Comparison of ENCODE assay signal across 31 mouse cellular contexts in genomic region chr6:134539459-134539858, GRCm38 (mm10). TPM values are rescaled to one million over a fixed set of nuclear protein-coding genes. Genes with fewer than 3 reads are reported as not detected.
A peak's percentile ranks its signal among the peaks of the same experiment; 100 is the strongest.
DNase-seq lines count a peak whose midpoint lies in the region; ATAC-seq and TF ChIP-seq lines count a peak whose summit lies in the region.
"Had no signal": no experiment of that assay in that cellular context is flagged by ENCODE, and none has a peak within 500 bp of the region (broad histone marks: within the 10 kb centered on the region; RNA-seq: fewer than 3 reads in every experiment).

No protein-coding gene starts in this region.

- TF ChIP-seq CTCF in liver, adult 2 months (IDR thresholded peaks at IDR 0.05; ENCODE audit: low read depth, low read length), result no peak

- no peaks in the 10 kb centered on the region for H3K9me3 ChIP-seq in liver, embryonic 15.5 days (replicated peaks)
- H3K9me3 ChIP-seq: hindbrain, embryonic 15.5 days; kidney, embryonic 15.5 days; limb, embryonic 13.5 days; midbrain, embryonic 12.5 days; neural tube, embryonic 15.5 days had no signal

- no peak overlapping the region for H3K27ac ChIP-seq in liver, adult 2 months (replicated peaks; ENCODE audit: insufficient read depth, low read depth, low read length)
- H3K27ac ChIP-seq in liver, embryonic 15.5 days (replicated peaks), result 0 out of 2 replicates have a peak overlapping the region, but pooled peaks have one; percentile 6
- H3K27ac ChIP-seq: gastrocnemius, adult 2 months; hindbrain, embryonic 10.5 days; hindbrain, embryonic 15.5 days; kidney, embryonic 15.5 days; left cerebral cortex, adult 2 months; limb, embryonic 13.5 days; midbrain, embryonic 12.5 days; neural tube, embryonic 15.5 days; stomach, postnatal 0 days had no signal

- WGBS in liver, adult 2 months, result 70% methylated on average over 3 of the region's 3 CpGs
- 26% methylated on average over 3 of the region's 3 CpGs for WGBS in liver, embryonic 15.5 days (ENCODE audit: insufficient replicate concordance)

- no peak overlapping the region for H3K4me3 ChIP-seq in liver, adult 2 months (ENCODE audit: insufficient read depth, low read depth, low read length)
- no peak overlapping the region for H3K4me3 ChIP-seq in liver, embryonic 15.5 days (replicated peaks)
- H3K4me3 ChIP-seq: gastrocnemius, adult 2 months; hindbrain, embryonic 10.5 days; hindbrain, embryonic 15.5 days; kidney, embryonic 15.5 days; left cerebral cortex, adult 2 months; limb, embryonic 13.5 days; midbrain, embryonic 12.5 days; neural tube, embryonic 15.5 days had no signal

- DNase-seq in liver, adult 2 months (ENCODE audit: extremely low read depth, low read depth, low spot score), result peak; percentile 31
- no peak for DNase-seq in liver
- peak; percentile 20 for DNase-seq in skeletal muscle tissue, adult 2 months (ENCODE audit: low read depth, low spot score)
- DNase-seq in heart, adult 8-10 months (ENCODE audit: low spot score), result no peak
- no peak for DNase-seq in adrenal gland, adult 8-10 months
- no peak for DNase-seq in urinary bladder, postnatal 25 days (ENCODE audit: low spot score)
- DNase-seq: adrenal gland, adult 2 months; cerebellum, adult 11 months; cerebellum, adult 9-11 months; gastrocnemius, adult 2 months; heart, postnatal 14 days; kidney, adult 18-20 months; kidney, postnatal 25 days; lung, embryonic 14.5 days; lung, postnatal 14 days; right cerebral cortex, postnatal 14 days; thymus, adult 18-20 months; thymus, postnatal 36 days had no signal

- H3K4me1 ChIP-seq in liver, adult 2 months (ENCODE audit: control insufficient read depth, insufficient read depth, low read length), result peaks cover 18% of the 10 kb centered on the region
- H3K4me1 ChIP-seq in liver, embryonic 15.5 days (replicated peaks), result peaks cover 40% of the 10 kb centered on the region

- H3K27me3 ChIP-seq in liver, adult 2 months (ENCODE audit: control insufficient read depth, insufficient read depth, low read length), result no peaks in the 10 kb centered on the region
- no peaks in the 10 kb centered on the region for H3K27me3 ChIP-seq in liver, embryonic 15.5 days
- H3K27me3 ChIP-seq: hindbrain, embryonic 15.5 days; kidney, embryonic 15.5 days; limb, embryonic 13.5 days; midbrain, embryonic 12.5 days; neural tube, embryonic 15.5 days had no signal

- peak overlapping the region; percentile 59 for H3K4me2 ChIP-seq in liver, embryonic 15.5 days
- H3K4me2 ChIP-seq: hindbrain, embryonic 15.5 days; kidney, embryonic 15.5 days; limb, embryonic 13.5 days; lung, embryonic 14.5 days; midbrain, embryonic 12.5 days; neural tube, embryonic 15.5 days had no signal

- no peak for TF ChIP-seq POLR2A in liver, adult 2 months (IDR thresholded peaks at IDR 0.05; ENCODE audit: extremely low read depth, insufficient read depth, low read length)

- H3K79me2 ChIP-seq in liver, adult 2 months (ENCODE audit: control insufficient read depth, insufficient read depth, low read length), result peaks cover 35% of the 10 kb centered on the region

- peak; percentile 51; the same call in 1 of the 2 replicates for ATAC-seq in granulocyte monocyte progenitor cell, adult 5-6 weeks (replicated peaks; ENCODE audit: poor library complexity, severe bottlenecking)
- ATAC-seq in liver, embryonic 15.5 days (ENCODE audit: insufficient read depth), result no peak
- ATAC-seq: activated CD4-positive, CD25-positive, alpha-beta regulatory T cell, adult 4 months; forebrain, embryonic 16.5 days; inflammation-experienced regulatory T-cells, adult 6 months had no signal

- no peak overlapping the region for H3K9ac ChIP-seq in liver, adult 2 months (ENCODE audit: low read depth, low read length)
- no peak overlapping the region for H3K9ac ChIP-seq in liver, embryonic 15.5 days
- H3K9ac ChIP-seq: hindbrain, embryonic 15.5 days; kidney, embryonic 15.5 days; limb, embryonic 13.5 days; lung, embryonic 14.5 days; midbrain, embryonic 12.5 days; neural tube, embryonic 15.5 days had no signal

- H3K36me3 ChIP-seq in liver, adult 2 months (ENCODE audit: control insufficient read depth, insufficient read depth, low read length), result peaks cover 8% of the 10 kb centered on the region
- peaks cover 6% of the 10 kb centered on the region for H3K36me3 ChIP-seq in liver, embryonic 15.5 days (replicated peaks)
- H3K36me3 ChIP-seq: hindbrain, embryonic 15.5 days; neural tube, embryonic 15.5 days had no signal

RNA-seq across cellular contexts. Expression of gene Lrp6, which starts 27.3 kb away (rescaled TPM):
- 48.2 and 54.3 TPM in 2 replicates for total RNA-seq in liver, adult 2 months (2014; rRNA removed)
- polyA plus RNA-seq in liver, adult 2 months (2012; rRNA removed), result 15.0 and 15.1 TPM in 2 replicates
- 17.2 and 22.6 TPM in 2 replicates for total RNA-seq in granulocyte monocyte progenitor cell, adult 5-6 weeks (2014; fragmentation: Nextera tagmentation)
- total RNA-seq in granulocyte monocyte progenitor cell, adult 5-6 weeks (2017), result 31.3 and 36.1 TPM in 2 replicates
- 7.2 and 8.0 TPM in 2 replicates for polyA plus RNA-seq in liver, embryonic 15.5 days (2015; fragmentation: Nextera tagmentation; extraction: Ambion mirVana)
- 10 to 100 TPM; 43.5 to 48.0 (median 46.9) TPM for total RNA-seq in heart, adult 8-10 months (2022)
- 10 to 100 TPM; 74.7 to 92.6 (median 89.5) TPM for total RNA-seq in adrenal gland, adult 8-10 months (2022)

Comparison
In these comparisons a context has a peak if more than half of its experiments do, and no peak if none do; other contexts are left out.
1. DNase-seq: peak in liver, adult 2 months (single experiment) and skeletal muscle tissue, adult 2 months (single experiment); none in liver (single experiment), heart, adult 8-10 months (single experiment), adrenal gland, adult 8-10 months (single experiment) and urinary bladder, postnatal 25 days (single experiment).